Mouse (Mus musculus): ENCODE measurements around the gene Rbbp8nl. TPM values are rescaled to one million over a fixed set of nuclear protein-coding genes. Genes with fewer than 3 reads are reported as not detected.

Gene Rbbp8nl
- total RNA-seq, 2 experiments from 2014 or later, result not detected

- no peak for DNase-seq
Measured at GRCm38 (mm10) chr2:180234980-180235379, 54.7 kb downstream of the Rbbp8nl start.

GRCm38 (mm10) chr2:180234353-180234752 is 55.3 kb downstream of the Rbbp8nl start:
- no peak for DNase-seq
- intact Hi-C loops (cut with DNase I), result no loop called here

More at GRCm38 (mm10) chr2:180234980-180235379, 54.7 kb downstream of the Rbbp8nl start:
- intact Hi-C loops (cut with DNase I), result no loop called here

GRCm38 (mm10) chr2:180233101-180233904 is 56.4 kb downstream of the Rbbp8nl start:
- no peak for DNase-seq
- intact Hi-C loops (cut with DNase I), result no loop called here

- no peak for DNase-seq
- intact Hi-C loops (cut with DNase I), result no loop called here
Measured at GRCm38 (mm10) chr2:180230482-180230881, 59.2 kb downstream of the Rbbp8nl start.

- intact Hi-C loops (cut with DNase I), result no loop called here
- DNase-seq, result no peak
Measured at GRCm38 (mm10) chr2:180229129-180229528, 60.5 kb downstream of the Rbbp8nl start.

- intact Hi-C loops (cut with DNase I), result no loop called here
- DNase-seq, result peak; percentile 53 to 60
Measured at GRCm38 (mm10) chr2:180228592-180228991, 61.1 kb downstream of the Rbbp8nl start.

GRCm38 (mm10) chr2:180228060-180228458 is 61.6 kb downstream of the Rbbp8nl start:
- intact Hi-C loops (cut with DNase I), result no loop called here
- DNase-seq, result no peak

Small RNA genes lying within 50 kb of the gene (microRNA-seq; reads per million reads assigned to microRNA genes)
- gene Mir3091, result 0 reads per million in 2 experiments

Other genes with a start within 250 kb of the Rbbp8nl start
- 100 to 1,000 TPM; 167 to 177 TPM for gene Psma7, start 247.4 kb downstream of the Rbbp8nl start, total RNA-seq (2021)
- 1 to 10 TPM; 2.9 to 3.3 TPM for gene Ss18l1, start 247.4 kb downstream of the Rbbp8nl start, total RNA-seq (2021)
- gene Mtg2, start 219.3 kb downstream of the Rbbp8nl start, total RNA-seq (2021), result 10 to 100 TPM; 18.7 to 19.7 TPM
- not detected for gene Hrh3, start 185.4 kb downstream of the Rbbp8nl start, total RNA-seq (2021)
- gene Osbpl2, start 170.6 kb downstream of the Rbbp8nl start, total RNA-seq (2021), result 10 to 100 TPM; 33.4 to 35.7 TPM
- 10 to 100 TPM; 87.1 to 95.9 TPM for gene Adrm1, start 118.4 kb downstream of the Rbbp8nl start, total RNA-seq (2021)
- 10 to 100 TPM; 43.1 to 63.7 TPM for gene Lama5, start 64.0 kb downstream of the Rbbp8nl start, total RNA-seq (2021)
- gene Rps21, start 32.5 kb downstream of the Rbbp8nl start, total RNA-seq (2021), result 100 to 1,000 TPM; 460 to 507 TPM
- gene Cables2, start 16.4 kb downstream of the Rbbp8nl start, total RNA-seq (2021), result 10 to 100 TPM; 14.3 to 14.6 TPM
- 1 to 10 TPM; 1.0 to 1.2 TPM for gene Gata5, start 44.8 kb upstream of the Rbbp8nl start, total RNA-seq (2021)
- gene Slco4a1, start 166.4 kb upstream of the Rbbp8nl start, total RNA-seq (2021), result under 1 TPM; 0.12 to 0.41 TPM
- not detected for gene Ntsr1, start 210.1 kb upstream of the Rbbp8nl start, total RNA-seq (2021)

Data from heart, postnatal 14 days (tissue).